Mouse (Mus musculus): Measurements from ENCODE around the gene Stat6. TPM values are rescaled to one million over a fixed set of nuclear protein-coding genes. Genes with fewer than 3 reads are reported as not detected.

Stat6 gene
- 27.7 and 29.1 TPM in 2 replicates for total RNA-seq (2014; rRNA removed)
- 29.4 and 44.7 TPM in 2 replicates for polyA plus RNA-seq (2012; rRNA removed)

GRCm38 (mm10) chr10:127642772-127643552, at the start of gene Stat6:
TSS of gene Stat6 (plus strand) at chr10:127642986.
- under 1% methylated on average over 37 of the region's 37 CpGs for WGBS
- DNase-seq (ENCODE audit: extremely low read depth, low read depth, low spot score): peak; percentile 73
- H3K27me3 ChIP-seq (ENCODE audit: control insufficient read depth, insufficient read depth, low read length): no peaks in the 10 kb centered on the region

GRCm38 (mm10) chr10:127594405-127594804, 48.4 kb upstream of the Stat6 start:
- Histone ChIP-seq H3K27ac (replicated peaks; ENCODE audit: insufficient read depth, low read depth, low read length) (peak overlapping the region; percentile 59), H3K9ac (ENCODE audit: low read depth, low read length) (no peak overlapping the region), H3K79me2 (ENCODE audit: control insufficient read depth, insufficient read depth, low read length) (peaks cover 6% of the 10 kb centered on the region), H3K4me3 (ENCODE audit: insufficient read depth, low read depth, low read length) (no peak overlapping the region), H3K36me3 (ENCODE audit: control insufficient read depth, insufficient read depth, low read length) (peaks cover 55% of the 10 kb centered on the region), H3K27me3 (ENCODE audit: control insufficient read depth, insufficient read depth, low read length) (no peaks in the 10 kb centered on the region), H3K4me1 (ENCODE audit: control insufficient read depth, insufficient read depth, low read length) (peaks cover 3% of the 10 kb centered on the region)
- WGBS: 15% methylated on average over 8 of the region's 8 CpGs
- TF ChIP-seq CTCF (IDR thresholded peaks at IDR 0.05; ENCODE audit: low read depth, low read length) (no peak), POLR2A (IDR thresholded peaks at IDR 0.05; ENCODE audit: extremely low read depth, insufficient read depth, low read length) (no peak)
- peak; percentile 78 for DNase-seq (ENCODE audit: extremely low read depth, low read depth, low spot score)

More at GRCm38 (mm10) chr10:127642772-127643552, at the start of gene Stat6:
- H3K9ac ChIP-seq (ENCODE audit: low read depth, low read length): peak within 1 kb of the TSS; percentile 88
- H3K79me2 ChIP-seq (ENCODE audit: control insufficient read depth, insufficient read depth, low read length): peaks cover 11% of the 10 kb centered on the region; the same call in 1 of the 2 replicates
- peaks cover 5% of the 10 kb centered on the region; the same call in 1 of the 2 replicates for H3K4me1 ChIP-seq (ENCODE audit: control insufficient read depth, insufficient read depth, low read length)
- TF ChIP-seq POLR2A (IDR thresholded peaks at IDR 0.05; ENCODE audit: extremely low read depth, insufficient read depth, low read length) (peak; percentile 65), CTCF (IDR thresholded peaks at IDR 0.05; ENCODE audit: low read depth, low read length) (no peak)
- H3K27ac ChIP-seq (replicated peaks; ENCODE audit: insufficient read depth, low read depth, low read length): peak within 1 kb of the TSS; percentile 96
- H3K36me3 ChIP-seq (ENCODE audit: control insufficient read depth, insufficient read depth, low read length): peaks cover 3% of the 10 kb centered on the region; the same call in 1 of the 2 replicates
- peak within 1 kb of the TSS; percentile 85 for H3K4me3 ChIP-seq (ENCODE audit: insufficient read depth, low read depth, low read length)

DNA sequence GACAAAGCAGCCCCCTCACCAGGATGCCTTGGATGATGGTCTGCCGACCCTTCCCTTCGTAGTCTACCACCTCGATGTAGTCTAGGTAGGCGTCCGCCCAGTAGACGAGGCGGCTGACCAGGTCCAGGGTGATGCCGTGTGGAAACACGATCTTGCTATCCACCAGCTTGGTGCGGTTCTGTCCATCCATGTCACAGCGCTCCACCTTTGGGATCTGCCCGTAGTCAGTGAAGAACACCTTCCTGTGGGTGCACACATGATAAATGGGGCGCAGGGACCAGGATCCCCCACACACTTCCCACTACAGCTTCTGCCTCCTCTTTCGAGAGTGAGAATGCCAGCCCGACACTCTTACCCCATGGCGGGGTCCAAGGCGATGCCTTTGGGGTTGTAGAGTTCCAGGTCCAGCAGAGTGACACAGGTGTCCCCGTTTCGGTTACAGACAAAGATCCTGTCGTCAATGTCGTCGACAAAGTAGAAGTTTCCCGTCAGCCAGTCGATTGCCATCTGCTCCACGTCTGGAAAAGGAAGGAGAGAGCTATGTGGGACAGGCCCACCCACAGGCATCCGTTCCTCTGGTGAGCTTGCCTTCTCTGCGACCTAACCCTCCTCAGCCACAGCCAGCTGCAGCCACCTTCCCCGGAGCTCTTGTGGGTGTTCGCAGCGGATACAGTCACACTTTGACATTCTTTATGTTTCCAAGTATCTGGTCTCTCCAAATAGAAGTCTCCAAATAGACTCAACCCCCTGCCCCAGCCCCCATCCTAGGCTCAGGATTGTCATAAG, 47.7 kb upstream of the Stat6 start:
- Histone ChIP-seq H3K27ac (replicated peaks; ENCODE audit: insufficient read depth, low read depth, low read length) (peak overlapping the region; percentile 26), H3K9ac (ENCODE audit: low read depth, low read length) (no peak overlapping the region), H3K79me2 (ENCODE audit: control insufficient read depth, insufficient read depth, low read length) (peaks cover 6% of the 10 kb centered on the region), H3K27me3 (ENCODE audit: control insufficient read depth, insufficient read depth, low read length) (no peaks in the 10 kb centered on the region), H3K4me3 (ENCODE audit: insufficient read depth, low read depth, low read length) (no peak overlapping the region), H3K36me3 (ENCODE audit: control insufficient read depth, insufficient read depth, low read length) (peaks cover 48% of the 10 kb centered on the region), H3K4me1 (ENCODE audit: control insufficient read depth, insufficient read depth, low read length) (peaks cover 5% of the 10 kb centered on the region)
- WGBS: 82% methylated on average over 30 of the region's 30 CpGs
- DNase-seq (ENCODE audit: extremely low read depth, low read depth, low spot score): no peak
- TF ChIP-seq POLR2A (IDR thresholded peaks at IDR 0.05; ENCODE audit: extremely low read depth, insufficient read depth, low read length): no peak
- no peak for TF ChIP-seq CTCF (IDR thresholded peaks at IDR 0.05; ENCODE audit: low read depth, low read length)

GRCm38 (mm10) chr10:127596321-127596941, 46.4 kb upstream of the Stat6 start:
- peaks cover 38% of the 10 kb centered on the region for H3K36me3 ChIP-seq (ENCODE audit: control insufficient read depth, insufficient read depth, low read length)
- peaks cover 6% of the 10 kb centered on the region for H3K79me2 ChIP-seq (ENCODE audit: control insufficient read depth, insufficient read depth, low read length)
- no peaks in the 10 kb centered on the region for H3K27me3 ChIP-seq (ENCODE audit: control insufficient read depth, insufficient read depth, low read length)
- H3K4me1 ChIP-seq (ENCODE audit: control insufficient read depth, insufficient read depth, low read length): peaks cover 16% of the 10 kb centered on the region
- peak overlapping the region; percentile 40 for H3K27ac ChIP-seq (replicated peaks; ENCODE audit: insufficient read depth, low read depth, low read length)
- 60% methylated on average over 7 of the region's 7 CpGs for WGBS
- TF ChIP-seq CTCF (IDR thresholded peaks at IDR 0.05; ENCODE audit: low read depth, low read length) (no peak), POLR2A (IDR thresholded peaks at IDR 0.05; ENCODE audit: extremely low read depth, insufficient read depth, low read length) (no peak)
- no peak overlapping the region for H3K9ac ChIP-seq (ENCODE audit: low read depth, low read length)
- no peak overlapping the region for H3K4me3 ChIP-seq (ENCODE audit: insufficient read depth, low read depth, low read length)
- peak; percentile 46 for DNase-seq (ENCODE audit: extremely low read depth, low read depth, low spot score)

DNA sequence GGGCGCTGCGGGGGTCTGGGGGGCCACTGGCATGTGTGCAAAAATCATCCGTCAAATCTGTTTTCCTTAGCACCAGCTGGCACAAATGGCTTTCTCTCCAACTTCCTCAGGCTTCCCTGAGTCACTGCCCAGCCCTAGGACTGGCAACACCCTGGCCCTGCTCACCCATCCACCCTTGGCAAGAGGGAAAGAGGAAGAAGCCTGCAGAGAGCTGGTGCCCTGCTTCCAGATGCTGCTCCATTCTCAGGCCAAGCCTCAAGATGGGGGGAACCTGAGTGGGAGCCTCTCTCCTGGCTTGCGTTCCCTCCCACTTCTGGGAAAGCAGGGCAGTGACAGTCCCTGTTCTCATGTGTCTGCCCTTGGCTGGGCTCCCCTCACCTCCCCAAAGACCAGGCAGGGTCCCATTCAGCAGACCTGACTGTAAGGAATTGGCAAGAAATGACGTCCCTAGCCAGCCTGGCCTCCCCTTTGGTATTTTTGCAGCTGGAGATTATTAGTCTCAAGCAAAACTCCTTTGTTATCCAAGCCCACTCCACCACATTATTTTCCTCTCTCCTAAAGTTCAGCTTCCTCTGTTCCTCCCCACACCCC, 45.4 kb upstream of the Stat6 start:
- TF ChIP-seq POLR2A (IDR thresholded peaks at IDR 0.05; ENCODE audit: extremely low read depth, insufficient read depth, low read length) (no peak), CTCF (IDR thresholded peaks at IDR 0.05; ENCODE audit: low read depth, low read length) (no peak)
- no peaks in the 10 kb centered on the region for H3K27me3 ChIP-seq (ENCODE audit: control insufficient read depth, insufficient read depth, low read length)
- peaks cover 6% of the 10 kb centered on the region; the same call in 1 of the 2 replicates for H3K79me2 ChIP-seq (ENCODE audit: control insufficient read depth, insufficient read depth, low read length)
- DNase-seq (ENCODE audit: extremely low read depth, low read depth, low spot score): no peak
- H3K36me3 ChIP-seq (ENCODE audit: control insufficient read depth, insufficient read depth, low read length): peaks cover 43% of the 10 kb centered on the region
- H3K4me1 ChIP-seq (ENCODE audit: control insufficient read depth, insufficient read depth, low read length): peaks cover 18% of the 10 kb centered on the region
- WGBS: 74% methylated on average over 5 of the region's 5 CpGs
- peak overlapping the region; percentile 40 for H3K27ac ChIP-seq (replicated peaks; ENCODE audit: insufficient read depth, low read depth, low read length)
- H3K4me3 ChIP-seq (ENCODE audit: insufficient read depth, low read depth, low read length): no peak overlapping the region
- H3K9ac ChIP-seq (ENCODE audit: low read depth, low read length): no peak overlapping the region
